Mouse (Mus musculus) myocyte (in vitro differentiated cells): ENCODE data around the gene Tex21.

Experiments
- POLR2A ChIP-seq: IDR thresholded peaks from one replicate; pipeline ENCODE4 v1.6.1; 2011; ENCODE audit warnings: low read depth, mild to moderate bottlenecking, control low read depth, moderate library complexity; ENCODE audit not compliant: insufficient read length
- POLR2AphosphoS2 ChIP-seq: IDR thresholded peaks from one replicate; pipeline ENCODE4 v1.6.1; 2011; ENCODE audit warnings: low read depth, control low read depth; ENCODE audit not compliant: insufficient read length
- REST ChIP-seq: IDR thresholded peaks from one replicate; pipeline ENCODE4 v1.6.1; 2011; ENCODE audit warnings: mild to moderate bottlenecking, control low read depth, moderate library complexity; ENCODE audit not compliant: insufficient read depth, insufficient read length
- USF1 ChIP-seq: IDR thresholded peaks from one replicate; pipeline ENCODE4 v1.6.1; 2011; ENCODE audit warnings: low read depth, mild to moderate bottlenecking, control low read depth, moderate library complexity

GRCm38 (mm10) chr12:76235253-76235652 is 11.3 kb downstream of the Tex21 start:
- no peak for TF ChIP-seq USF1
- TF ChIP-seq POLR2A: no peak
- TF ChIP-seq POLR2AphosphoS2: no peak
- TF ChIP-seq REST: no peak
